Mouse (Mus musculus): Measurements from ENCODE around the gene Ifngr2. TPM values are rescaled to one million over a fixed set of nuclear protein-coding genes. Genes with fewer than 3 reads are reported as not detected.

Ifngr2 gene
- polyA plus RNA-seq, 1 experiment from 2014 or later, result 34.8 TPM

GRCm38 (mm10) chr16:91601693-91602092, 54.8 kb downstream of the Ifngr2 start:
- H3K4me1 ChIP-seq (ENCODE audit: control insufficient read depth, insufficient read depth, low read length), result peaks cover 2% of the 10 kb centered on the region
- no peak overlapping the region for H3K27ac ChIP-seq (ENCODE audit: low read depth, low read length)
- DNase-seq (ENCODE audit: low spot score, missing footprints) (no peak), ATAC-seq (ENCODE audit: low FRiP score) (no peak)
- H3K36me3 ChIP-seq (ENCODE audit: control insufficient read depth, insufficient read depth, low read length), result no peaks in the 10 kb centered on the region
- 83% methylated on average over 9 of the region's 9 CpGs for WGBS
- no peak overlapping the region for H3K4me2 ChIP-seq
- H3K27me3 ChIP-seq (ENCODE audit: control insufficient read depth, insufficient read depth, low read length), result peaks cover 7% of the 10 kb centered on the region
- H3K4me3 ChIP-seq (ENCODE audit: low read depth, low read length), result no peak overlapping the region
- no peaks in the 10 kb centered on the region for H3K9me3 ChIP-seq (ENCODE audit: control insufficient read depth, low read length)
- no peak overlapping the region for H3K9ac ChIP-seq (ENCODE audit: low read length)

DNA sequence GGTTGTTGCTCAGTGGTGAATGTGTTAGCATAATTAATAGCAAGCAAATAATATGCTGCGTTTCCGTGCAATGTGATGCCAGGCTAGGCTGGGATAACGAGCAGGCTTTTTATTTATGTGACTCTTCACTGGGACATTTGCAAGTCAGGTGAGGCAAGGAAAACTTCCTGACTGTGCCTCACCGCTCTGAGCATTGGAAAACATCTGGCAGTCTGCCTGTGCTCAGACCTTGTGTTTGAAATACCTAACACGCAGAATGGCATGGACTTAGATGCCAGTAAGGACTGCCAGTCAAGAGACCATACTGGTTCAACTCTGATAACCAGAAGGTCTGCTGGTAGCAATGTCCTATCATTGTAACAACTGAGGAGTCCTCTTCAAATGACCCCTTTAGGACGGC, 58.3 kb downstream of the Ifngr2 start:
- no peak overlapping the region for H3K4me3 ChIP-seq (ENCODE audit: low read depth, low read length)
- no peak overlapping the region for H3K27ac ChIP-seq (ENCODE audit: low read depth, low read length)
- H3K4me2 ChIP-seq, result no peak overlapping the region
- H3K9me3 ChIP-seq (ENCODE audit: control insufficient read depth, low read length), result no peaks in the 10 kb centered on the region
- 89% methylated on average over 6 of the region's 6 CpGs for WGBS
- DNase-seq (ENCODE audit: low spot score, missing footprints), result no peak
- no peaks in the 10 kb centered on the region for H3K36me3 ChIP-seq (ENCODE audit: control insufficient read depth, insufficient read depth, low read length)
- no peak overlapping the region for H3K9ac ChIP-seq (ENCODE audit: low read length)
- no peak for ATAC-seq (ENCODE audit: low FRiP score)
- H3K4me1 ChIP-seq (ENCODE audit: control insufficient read depth, insufficient read depth, low read length), result no peaks in the 10 kb centered on the region
- H3K27me3 ChIP-seq (ENCODE audit: control insufficient read depth, insufficient read depth, low read length), result no peaks in the 10 kb centered on the region

DNA sequence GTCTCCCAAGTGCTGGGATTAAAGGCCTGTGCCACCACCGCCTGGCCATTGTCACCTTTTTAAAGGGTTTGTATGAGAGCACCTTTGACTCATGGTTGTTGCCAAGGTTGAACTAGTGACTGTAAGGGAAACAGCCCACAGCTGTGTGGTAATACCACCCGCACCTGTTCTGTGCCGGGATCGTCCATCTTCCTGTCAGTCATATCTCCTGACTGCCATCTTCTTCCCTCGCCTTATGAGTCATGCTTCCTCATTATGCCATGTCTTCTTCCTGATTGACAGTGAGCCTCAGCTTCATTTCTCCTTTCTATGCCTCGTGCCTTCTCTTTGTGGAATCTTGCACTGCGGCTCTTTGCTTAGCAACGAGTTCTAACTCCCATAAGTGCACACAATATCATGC, 60.1 kb downstream of the Ifngr2 start:
- H3K36me3 ChIP-seq (ENCODE audit: control insufficient read depth, insufficient read depth, low read length), result no peaks in the 10 kb centered on the region
- ATAC-seq (ENCODE audit: low FRiP score), result no peak
- no peak for DNase-seq (ENCODE audit: low spot score, missing footprints)
- H3K4me3 ChIP-seq (ENCODE audit: low read depth, low read length), result no peak overlapping the region
- H3K9me3 ChIP-seq (ENCODE audit: control insufficient read depth, low read length), result no peaks in the 10 kb centered on the region
- WGBS, result 93% methylated on average over 8 of the region's 8 CpGs
- H3K4me2 ChIP-seq, result no peak overlapping the region
- no peaks in the 10 kb centered on the region for H3K27me3 ChIP-seq (ENCODE audit: control insufficient read depth, insufficient read depth, low read length)
- H3K4me1 ChIP-seq (ENCODE audit: control insufficient read depth, insufficient read depth, low read length), result no peaks in the 10 kb centered on the region
- no peak overlapping the region for H3K27ac ChIP-seq (ENCODE audit: low read depth, low read length)
- no peak overlapping the region for H3K9ac ChIP-seq (ENCODE audit: low read length)

GRCm38 (mm10) chr16:91609501-91610245, 62.8 kb downstream of the Ifngr2 start:
- ATAC-seq (ENCODE audit: low FRiP score), result no peak

DNA sequence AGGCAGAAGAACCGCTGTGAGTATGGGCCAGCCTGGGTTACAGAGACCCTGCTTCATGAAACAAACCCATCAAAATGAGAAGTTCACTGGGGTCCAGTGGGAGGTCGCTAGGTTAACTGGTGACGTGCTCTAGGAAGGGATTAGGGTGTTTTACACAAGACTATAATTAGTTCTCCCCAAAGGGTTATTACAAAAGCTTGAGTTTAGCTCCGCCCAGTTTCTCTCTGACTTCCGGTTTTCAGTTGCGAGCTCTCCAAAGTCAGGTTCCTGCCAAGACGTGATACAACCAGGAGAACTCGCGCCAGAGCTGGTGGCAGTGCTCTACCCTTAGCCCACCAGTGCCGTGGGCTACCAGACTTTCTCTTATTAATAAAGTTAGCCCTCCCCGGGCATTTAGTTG, 64.4 kb downstream of the Ifngr2 start:
- ATAC-seq (ENCODE audit: low FRiP score) (no peak), DNase-seq (ENCODE audit: low spot score, missing footprints) (no peak)
- no peaks in the 10 kb centered on the region for H3K27me3 ChIP-seq (ENCODE audit: control insufficient read depth, insufficient read depth, low read length)
- H3K4me1 ChIP-seq (ENCODE audit: control insufficient read depth, insufficient read depth, low read length), result no peaks in the 10 kb centered on the region
- H3K9ac ChIP-seq (ENCODE audit: low read length), result no peak overlapping the region
- H3K27ac ChIP-seq (ENCODE audit: low read depth, low read length), result no peak overlapping the region
- WGBS, result 71% methylated on average over 11 of the region's 11 CpGs
- no peaks in the 10 kb centered on the region for H3K9me3 ChIP-seq (ENCODE audit: control insufficient read depth, low read length)
- H3K4me2 ChIP-seq, result no peak overlapping the region
- H3K36me3 ChIP-seq (ENCODE audit: control insufficient read depth, insufficient read depth, low read length), result no peaks in the 10 kb centered on the region
- no peak overlapping the region for H3K4me3 ChIP-seq (ENCODE audit: low read depth, low read length)

More at GRCm38 (mm10) chr16:91609501-91610245, 62.8 kb downstream of the Ifngr2 start:
- no peaks in the 10 kb centered on the region for H3K9me3 ChIP-seq (ENCODE audit: control insufficient read depth, low read length)
- H3K9ac ChIP-seq (ENCODE audit: low read length), result no peak overlapping the region
- no peak overlapping the region for H3K4me2 ChIP-seq
- DNase-seq (ENCODE audit: low spot score, missing footprints), result no peak
- H3K36me3 ChIP-seq (ENCODE audit: control insufficient read depth, insufficient read depth, low read length), result no peaks in the 10 kb centered on the region
- no peaks in the 10 kb centered on the region for H3K27me3 ChIP-seq (ENCODE audit: control insufficient read depth, insufficient read depth, low read length)
- no peaks in the 10 kb centered on the region for H3K4me1 ChIP-seq (ENCODE audit: control insufficient read depth, insufficient read depth, low read length)
- no peak overlapping the region for H3K27ac ChIP-seq (ENCODE audit: low read depth, low read length)
- WGBS, result 86% methylated on average over 9 of the region's 9 CpGs
- no peak overlapping the region for H3K4me3 ChIP-seq (ENCODE audit: low read depth, low read length)

GRCm38 (mm10) chr16:91612525-91612924, 65.7 kb downstream of the Ifngr2 start:
- DNase-seq (ENCODE audit: low spot score, missing footprints) (no peak), ATAC-seq (ENCODE audit: low FRiP score) (no peak)
- Histone ChIP-seq H3K36me3 (ENCODE audit: control insufficient read depth, insufficient read depth, low read length) (no peaks in the 10 kb centered on the region), H3K27me3 (ENCODE audit: control insufficient read depth, insufficient read depth, low read length) (no peaks in the 10 kb centered on the region), H3K9me3 (ENCODE audit: control insufficient read depth, low read length) (no peaks in the 10 kb centered on the region), H3K4me2 (no peak overlapping the region), H3K4me3 (ENCODE audit: low read depth, low read length) (no peak overlapping the region), H3K27ac (ENCODE audit: low read depth, low read length) (no peak overlapping the region), H3K4me1 (ENCODE audit: control insufficient read depth, insufficient read depth, low read length) (no peaks in the 10 kb centered on the region), H3K9ac (ENCODE audit: low read length) (no peak overlapping the region)
- 84% methylated on average over 5 of the region's 5 CpGs for WGBS

GRCm38 (mm10) chr16:91614552-91614951, 67.7 kb downstream of the Ifngr2 start:
- Histone ChIP-seq H3K36me3 (ENCODE audit: control insufficient read depth, insufficient read depth, low read length) (no peaks in the 10 kb centered on the region), H3K27ac (ENCODE audit: low read depth, low read length) (no peak overlapping the region), H3K27me3 (ENCODE audit: control insufficient read depth, insufficient read depth, low read length) (no peaks in the 10 kb centered on the region), H3K4me3 (ENCODE audit: low read depth, low read length) (no peak overlapping the region), H3K4me2 (no peak overlapping the region), H3K9ac (ENCODE audit: low read length) (no peak overlapping the region), H3K4me1 (ENCODE audit: control insufficient read depth, insufficient read depth, low read length) (no peaks in the 10 kb centered on the region), H3K9me3 (ENCODE audit: control insufficient read depth, low read length) (no peaks in the 10 kb centered on the region)
- ATAC-seq (ENCODE audit: low FRiP score) (no peak), DNase-seq (ENCODE audit: low spot score, missing footprints) (no peak)
- 89% methylated on average over 6 of the region's 6 CpGs for WGBS

Small RNAs within 50 kb of the gene (microRNA-seq; reads per million reads assigned to microRNA genes)
- gene Mir6367, result not detected

Other genes with a start within 250 kb of the Ifngr2 start
- 32.6 and 32.7 TPM in 2 replicates for gene Ifnar2, start 174.3 kb upstream of the Ifngr2 start, polyA plus RNA-seq (2014; fragmentation: Nextera tagmentation; extraction: Ambion mirVana)
- gene Gm21970, start 155.4 kb upstream of the Ifngr2 start, polyA plus RNA-seq (2014; fragmentation: Nextera tagmentation; extraction: Ambion mirVana), result not detected in 2 replicates
- 8.1 and 8.5 TPM in 2 replicates for gene Il10rb, start 140.9 kb upstream of the Ifngr2 start, polyA plus RNA-seq (2014; fragmentation: Nextera tagmentation; extraction: Ambion mirVana)
- 49.9 and 53.8 TPM in 2 replicates for gene Ifnar1, start 61.8 kb upstream of the Ifngr2 start, polyA plus RNA-seq (2014; fragmentation: Nextera tagmentation; extraction: Ambion mirVana)
- gene Tmem50b, start 50.7 kb downstream of the Ifngr2 start, polyA plus RNA-seq (2014; fragmentation: Nextera tagmentation; extraction: Ambion mirVana), result 53.2 and 55.7 TPM in 2 replicates
- gene Dnajc28, start 72.0 kb downstream of the Ifngr2 start, polyA plus RNA-seq (2014; fragmentation: Nextera tagmentation; extraction: Ambion mirVana), result 5.8 and 6.0 TPM in 2 replicates
- gene Gart, start 99.9 kb downstream of the Ifngr2 start, polyA plus RNA-seq (2014; fragmentation: Nextera tagmentation; extraction: Ambion mirVana), result 107 and 111 TPM in 2 replicates
- gene Son, start 100.4 kb downstream of the Ifngr2 start, polyA plus RNA-seq (2014; fragmentation: Nextera tagmentation; extraction: Ambion mirVana), result 144 and 148 TPM in 2 replicates
- gene Donson, start 141.7 kb downstream of the Ifngr2 start, polyA plus RNA-seq (2014; fragmentation: Nextera tagmentation; extraction: Ambion mirVana), result 38.0 and 39.2 TPM in 2 replicates
- 77.0 and 82.5 TPM in 2 replicates for gene Cryzl1, start 181.9 kb downstream of the Ifngr2 start, polyA plus RNA-seq (2014; fragmentation: Nextera tagmentation; extraction: Ambion mirVana)
- gene Itsn1, start 182.2 kb downstream of the Ifngr2 start, polyA plus RNA-seq (2014; fragmentation: Nextera tagmentation; extraction: Ambion mirVana), result 54.8 and 57.6 TPM in 2 replicates

All from midbrain, embryonic 11.5 days (tissue).